Mouse (Mus musculus) brain, embryonic 14.5 days (tissue): ENCODE data around the gene Ctnnal1. TPM values are rescaled to one million over a fixed set of nuclear protein-coding genes. Genes with fewer than 3 reads are reported as not detected.

Experiments used
- DNase-seq: peaks from one replicate; pipeline ENCODE4 v3.0.0-alpha.2; 2011; ENCODE audit warnings: low read depth
- CTCF ChIP-seq: fragments of 200-500 bp; IDR thresholded peaks from 2 replicates; pipeline ENCODE4 v1.5.1; 2012; ENCODE audit warnings: inconsistent platforms, mild to moderate bottlenecking, moderate library complexity, borderline replicate concordance; ENCODE audit not compliant: insufficient read depth, insufficient read length; ENCODE audit errors: extremely low read depth
- POLR2A ChIP-seq: fragments of 200-500 bp; IDR thresholded peaks from 2 replicates; pipeline ENCODE4 v1.6.1; 2012; ENCODE audit warnings: mild to moderate bottlenecking, inconsistent platforms, borderline replicate concordance; ENCODE audit not compliant: poor library complexity, insufficient read depth, insufficient read length, severe bottlenecking; ENCODE audit errors: extremely low read depth
- polyA plus RNA-seq: library from polyadenylated mRNA; depleted of rRNA; stranded (reverse); fragments of >200 nt; gene quantifications from 2 replicates; pipeline ENCODE4 v1.2.3, GENCODE M21; 2012

Ctnnal1 gene
- polyA plus RNA-seq, 1 experiment: 22.2 TPM

DNA sequence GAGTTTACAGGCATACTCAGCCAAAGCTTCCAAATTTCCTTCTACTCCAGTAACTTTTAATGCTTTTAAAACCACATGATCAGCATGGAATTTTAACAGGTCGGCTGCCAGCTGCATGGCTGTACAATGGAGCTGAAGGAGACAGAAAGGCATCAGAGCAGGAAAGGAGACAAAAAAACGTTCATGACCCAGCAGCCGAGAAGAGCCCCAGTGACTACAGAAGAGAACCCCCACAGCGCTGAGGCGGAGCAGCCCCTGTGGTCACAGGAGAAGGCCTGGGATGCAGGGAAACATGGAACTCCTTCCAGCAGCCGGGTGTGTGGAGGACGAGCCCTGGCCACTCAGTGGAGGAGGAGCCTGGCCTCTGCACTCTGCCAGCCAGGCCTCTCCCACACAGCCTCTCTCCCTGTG is 35.5 kb downstream of the Ctnnal1 start:
- peak; percentile 79 for DNase-seq
- TF ChIP-seq CTCF (no peak), POLR2A (no peak)

- no peak for TF ChIP-seq CTCF
- no peak for TF ChIP-seq POLR2A
- no peak for DNase-seq
Observed at GRCm38 (mm10) chr4:56828932-56829331, 36.1 kb downstream of the Ctnnal1 start.

DNA sequence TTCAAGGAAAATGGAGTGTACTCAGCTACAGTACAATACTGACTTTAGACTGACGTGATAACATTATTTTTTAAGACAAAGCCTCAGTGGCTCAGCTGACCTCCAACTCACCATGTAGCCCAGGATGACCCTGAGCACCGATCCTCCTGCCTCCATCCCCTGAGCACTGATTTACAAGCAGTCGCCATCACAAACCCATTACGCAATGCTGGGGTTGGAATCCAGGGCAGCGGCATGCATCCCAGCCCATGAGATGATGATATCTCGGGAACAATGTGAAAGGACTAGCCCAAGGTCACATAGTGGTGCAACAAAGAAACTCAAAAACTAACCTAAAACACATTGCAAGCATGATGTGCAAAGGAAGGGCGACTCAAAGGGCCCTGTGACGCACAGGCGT is 40.8 kb downstream of the Ctnnal1 start:
- DNase-seq: no peak
- TF ChIP-seq POLR2A (no peak), CTCF (no peak)

DNA sequence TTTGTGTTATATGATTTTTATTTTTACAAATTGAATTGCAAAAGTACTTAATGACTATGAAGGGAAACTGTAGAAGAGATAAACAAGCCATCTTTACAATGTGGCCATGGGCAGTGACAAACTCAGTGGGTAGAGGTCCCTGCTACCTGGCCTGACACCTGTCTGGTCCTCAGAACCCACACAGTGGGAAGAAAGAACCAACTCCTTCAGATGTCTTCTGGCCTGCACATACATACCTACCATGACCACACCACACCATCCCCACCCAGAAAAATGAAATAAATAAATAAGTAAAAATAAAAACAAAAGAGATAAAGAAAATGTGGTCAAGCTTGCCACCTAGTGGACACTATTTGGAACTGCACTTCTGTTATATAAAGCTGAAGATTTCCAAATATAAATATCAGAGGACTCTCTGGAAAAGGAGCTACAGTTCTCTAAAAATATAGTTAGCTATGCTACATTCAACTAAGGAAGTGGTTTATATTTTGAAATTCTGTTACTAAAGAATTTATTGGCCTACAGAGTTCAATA is 44.9 kb downstream of the Ctnnal1 start:
- peak; percentile 42 for DNase-seq
- TF ChIP-seq POLR2A (no peak), CTCF (no peak)

- TF ChIP-seq POLR2A: no peak
- TF ChIP-seq CTCF: no peak
- DNase-seq: no peak
Observed at GRCm38 (mm10) chr4:56815131-56815530, 49.9 kb downstream of the Ctnnal1 start.

- TF ChIP-seq CTCF: no peak
- no peak for TF ChIP-seq POLR2A
- DNase-seq: no peak
Observed at GRCm38 (mm10) chr4:56812096-56812495, 52.9 kb downstream of the Ctnnal1 start.

- TF ChIP-seq CTCF (no peak), POLR2A (no peak)
- DNase-seq: no peak
Observed at GRCm38 (mm10) chr4:56811642-56812041, 53.3 kb downstream of the Ctnnal1 start.

- TF ChIP-seq POLR2A (no peak), CTCF (no peak)
- DNase-seq: no peak
Observed at GRCm38 (mm10) chr4:56809050-56809449, 55.9 kb downstream of the Ctnnal1 start.

- DNase-seq: no peak
- TF ChIP-seq POLR2A (no peak), CTCF (no peak)
Observed at GRCm38 (mm10) chr4:56802669-56803150, 62.3 kb downstream of the Ctnnal1 start.

DNA sequence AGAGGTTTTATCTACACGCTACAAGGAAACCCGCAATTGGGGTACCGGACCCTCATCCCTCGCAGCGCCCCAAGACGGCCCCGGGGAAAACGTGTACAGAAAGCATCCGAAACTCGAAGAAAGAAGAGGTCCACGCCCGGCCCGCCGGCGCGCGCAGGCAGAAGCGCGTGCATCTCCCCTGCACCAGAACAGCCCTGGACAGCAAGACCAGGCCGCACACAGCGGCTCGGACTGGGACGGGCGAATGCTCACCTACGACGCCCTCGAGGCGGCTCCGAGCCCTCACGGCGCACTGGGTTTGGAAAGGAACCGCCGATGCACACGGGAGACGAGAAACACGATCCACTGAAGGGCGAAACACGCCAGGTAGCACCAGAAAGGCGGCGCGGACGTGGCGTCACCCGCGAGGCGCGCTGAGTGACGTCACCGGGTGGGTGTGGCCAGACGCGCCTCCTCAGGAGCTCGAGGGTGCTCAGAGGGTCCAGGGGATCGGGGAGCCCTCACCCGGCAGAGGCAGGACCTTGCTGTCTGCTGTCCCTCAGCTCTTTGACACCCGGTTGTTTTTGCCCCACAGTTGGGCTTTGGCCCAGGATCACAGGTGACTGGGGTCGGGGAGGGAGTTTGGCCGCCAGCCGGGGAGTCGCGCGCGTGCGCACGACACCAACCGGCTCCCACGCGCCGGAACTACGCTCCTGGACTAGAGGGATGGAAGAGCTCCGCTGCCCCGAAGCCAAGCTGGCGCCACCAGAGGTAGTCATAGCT is 62.9 kb downstream of the Ctnnal1 start, which contains the start of the genes Elp1 and Fam206a:
Gene Elp1 (minus strand): TSS at position 425 of the 762 bp plus-strand sequence.
Gene Fam206a (plus strand): TSS at position 439 of the 762 bp plus-strand sequence.
- TF ChIP-seq POLR2A (peak; percentile 71; the same call in 1 of the 2 replicates), CTCF (no peak)
- peak; percentile 97 for DNase-seq

DNA sequence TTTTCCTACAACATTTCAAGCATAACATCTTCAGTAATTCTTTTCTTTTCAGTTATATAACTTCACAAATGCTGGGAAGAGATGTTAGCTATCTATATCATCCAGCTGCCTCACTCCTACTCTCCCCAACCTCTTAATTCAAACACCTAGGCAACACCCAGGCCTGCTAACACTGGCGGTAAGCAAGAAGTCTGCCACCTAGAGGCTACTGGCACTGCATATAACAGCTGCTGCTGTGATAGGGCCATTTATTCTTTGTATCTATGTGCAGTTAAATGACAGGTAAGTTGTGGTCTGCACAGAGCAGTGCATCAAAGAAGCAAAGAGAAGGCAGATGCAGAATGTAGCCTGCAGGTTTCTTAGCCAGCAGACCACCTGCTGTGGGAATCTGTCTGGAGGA is 73.6 kb downstream of the Ctnnal1 start:
- TF ChIP-seq POLR2A (no peak), CTCF (peak; percentile 51; the same call in 1 of the 2 replicates)
- peak; percentile 35 for DNase-seq
